Mouse (Mus musculus): ENCODE results near the gene Dab2ip. TPM values are rescaled to one million over a fixed set of nuclear protein-coding genes. Genes with fewer than 3 reads are reported as not detected.

Gene Dab2ip
- total and polyA plus RNA-seq, 3 experiments = 4.9 to 15.6 (median 7.8) TPM

DNA sequence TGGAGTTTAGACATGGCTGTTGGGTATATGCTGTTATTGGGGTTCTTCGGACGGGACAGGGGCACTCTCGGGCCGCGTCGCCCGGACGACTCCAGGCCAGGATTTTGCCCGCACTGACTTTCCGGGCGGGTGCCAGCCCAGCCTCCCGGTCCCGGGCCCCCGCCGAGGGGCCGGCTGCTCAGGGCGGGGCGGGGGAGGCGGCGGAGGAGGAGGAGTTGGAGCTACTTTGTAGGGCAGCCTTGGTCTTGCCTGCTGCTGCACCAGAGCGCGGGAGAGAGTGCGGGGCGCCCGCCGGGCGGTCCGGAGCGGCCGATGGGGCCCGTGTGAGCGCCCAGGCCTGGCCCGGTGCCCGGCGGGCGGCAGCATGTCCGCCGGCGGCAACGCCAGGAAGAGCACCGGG, 63.7 kb downstream of the Dab2ip start (continued):
- TF ChIP-seq ZMIZ1 (IDR thresholded peaks at IDR 0.05; ENCODE audit: low read depth, low read length) = no peak

DNA sequence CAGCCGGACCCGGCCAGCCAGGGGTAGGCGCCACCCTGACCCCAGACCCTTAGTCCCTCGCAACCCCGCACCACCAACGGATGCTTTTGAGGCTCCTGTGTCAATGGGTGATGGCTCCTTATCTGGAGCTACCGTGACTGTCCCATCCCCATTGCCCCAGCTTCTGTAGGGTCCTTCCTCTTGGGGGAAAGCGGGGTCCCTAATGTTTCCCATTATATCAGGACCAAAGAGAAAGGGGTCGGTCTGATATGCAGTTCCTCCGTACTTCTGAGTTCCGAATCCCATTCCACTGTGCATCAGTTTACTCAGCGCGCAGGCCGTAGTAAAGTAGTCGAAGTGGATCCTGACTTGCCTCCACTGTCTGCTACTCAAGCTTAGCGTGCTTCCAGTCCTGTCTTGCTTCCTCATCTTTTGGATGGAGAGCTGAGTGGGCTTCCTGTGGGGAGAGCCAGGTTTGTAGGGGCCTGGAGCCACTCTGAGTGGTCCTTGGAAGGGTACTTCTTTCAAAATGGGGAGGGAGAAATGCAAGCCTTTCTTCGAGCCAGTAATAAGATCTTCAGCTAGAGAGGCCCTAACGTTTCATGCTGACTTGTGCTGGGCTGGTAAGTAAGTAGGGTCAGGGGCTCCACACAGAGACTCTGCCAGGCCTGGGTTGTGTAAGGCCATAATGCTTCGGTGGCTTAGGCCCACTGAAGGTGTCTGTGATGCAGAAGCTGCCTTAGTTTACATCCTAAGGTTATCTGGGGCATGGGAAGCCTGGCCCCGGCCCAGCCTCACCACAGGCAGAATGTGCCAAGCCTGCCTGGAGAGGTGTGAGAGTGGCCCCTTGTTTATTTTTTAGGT, 64.4 kb downstream of the Dab2ip start:
- Histone ChIP-seq H3K4me1 (ENCODE audit: control insufficient read depth in 1 of 2, insufficient read depth in 2 of 2) (peaks cover 16 to 81% of the 10 kb centered on the region in 2 experiments), H3K79me2 (replicated peaks; ENCODE audit: control insufficient read depth, extremely low read depth, insufficient read depth, poor library complexity, severe bottlenecking) (no peaks in the 10 kb centered on the region), H3K9me3 (replicated peaks; ENCODE audit: low read length) (no peaks in the 10 kb centered on the region), H3K27me3 (replicated peaks) (no peaks in the 10 kb centered on the region), H3K9ac (ENCODE audit: insufficient read depth, low read depth) (peak overlapping the region; percentile 43), H3K36me3 (replicated peaks in 1 of 2; ENCODE audit: control insufficient read depth in 1 of 2, insufficient read depth in 1 of 2, low read length in 1 of 2) (peaks cover 0 to 15% of the 10 kb centered on the region in 2 experiments), H3K4me3 (replicated peaks in 1 of 3; ENCODE audit: low read depth in 2 of 3, low read length in 2 of 3, poor library complexity in 1 of 3) (peak overlapping the region; percentile 57 to 67 (median 60)), H3K4me2 (ENCODE audit: insufficient read depth, low read depth, poor library complexity, severe bottlenecking) (peak overlapping the region; percentile 34), H3K27ac (ENCODE audit: insufficient read depth, low read depth) (no peak overlapping the region)
- no peak for DNase-seq (ENCODE audit: extremely low read depth)
- TF ChIP-seq NRF1 (IDR thresholded peaks at IDR 0.05; ENCODE audit: low read depth, low read length) = no peak
- no peak for TF ChIP-seq SIN3A (IDR thresholded peaks at IDR 0.05; ENCODE audit: low read length)
- TF ChIP-seq JUN (IDR thresholded peaks at IDR 0.05; ENCODE audit: insufficient read depth, low read depth, low read length) = no peak
- TF ChIP-seq MAX (IDR thresholded peaks at IDR 0.05; ENCODE audit: low read length) = no peak
- no peak for TF ChIP-seq TBP (conservative IDR thresholded peaks at IDR 0.05; ENCODE audit: low read depth, low read length)
- TF ChIP-seq MEF2A (IDR thresholded peaks at IDR 0.05; ENCODE audit: borderline replicate concordance, low read depth, low read length) = no peak
- TF ChIP-seq USF2 (conservative IDR thresholded peaks at IDR 0.05; ENCODE audit: low read depth, low read length) = no peak
- TF ChIP-seq USF1 (IDR thresholded peaks at IDR 0.05; ENCODE audit: low read depth, low read length) = no peak
- TF ChIP-seq BHLHE40 (IDR thresholded peaks at IDR 0.05; ENCODE audit: low read depth, low read length) = no peak
- no peak for TF ChIP-seq TCF12 (IDR thresholded peaks at IDR 0.05; ENCODE audit: low read depth, low read length)
- no peak for TF ChIP-seq NELFE (IDR thresholded peaks at IDR 0.05; ENCODE audit: low read depth, low read length)
- no peak for TF ChIP-seq E2F4 (IDR thresholded peaks at IDR 0.05; ENCODE audit: insufficient replicate concordance, low read depth, low read length)
- dilution Hi-C loops (cut with MboI; ENCODE audit: extremely low pct_ligation_motif_present, extremely low pct_unique_long_range_greater_than_20kb, low sequenced_read_pairs) (no loop called here), in situ Hi-C loops (cut with MboI; ENCODE audit: low pct_ligation_motif_present, low pct_unique_long_range_greater_than_20kb, low sequenced_read_pairs) (no loop called here)

DNA sequence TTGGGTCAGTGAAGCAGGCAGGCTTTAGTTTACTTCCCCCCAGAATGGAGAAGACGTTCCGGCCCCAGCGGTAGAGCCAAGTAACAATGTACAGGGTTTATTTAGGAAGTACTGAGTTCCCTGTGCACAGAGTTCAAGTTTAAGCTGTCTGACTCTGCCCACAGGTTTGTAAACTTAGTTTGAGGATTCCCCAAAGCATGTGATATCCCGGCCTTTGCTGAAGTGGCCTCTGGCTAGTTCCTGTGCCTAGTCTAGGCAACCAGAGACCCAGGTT, 65.0 kb downstream of the Dab2ip start:
- peak overlapping the region; percentile 34 for H3K4me2 ChIP-seq (ENCODE audit: insufficient read depth, low read depth, poor library complexity, severe bottlenecking)
- no peak overlapping the region for H3K27ac ChIP-seq (ENCODE audit: insufficient read depth, low read depth)
- no peaks in the 10 kb centered on the region for H3K27me3 ChIP-seq (replicated peaks)
- in situ Hi-C loops (cut with MboI; ENCODE audit: low pct_ligation_motif_present, low pct_unique_long_range_greater_than_20kb, low sequenced_read_pairs) = no loop called here
- H3K4me1 ChIP-seq (ENCODE audit: control insufficient read depth in 1 of 2, insufficient read depth in 2 of 2) = peaks cover 10 to 81% of the 10 kb centered on the region in 2 experiments; a peak in 3 of 4 replicates
- H3K9ac ChIP-seq (ENCODE audit: insufficient read depth, low read depth) = no peak overlapping the region
- DNase-seq (ENCODE audit: extremely low read depth) = no peak
- no peaks in the 10 kb centered on the region for H3K79me2 ChIP-seq (replicated peaks; ENCODE audit: control insufficient read depth, extremely low read depth, insufficient read depth, poor library complexity, severe bottlenecking)
- dilution Hi-C loops (cut with MboI; ENCODE audit: extremely low pct_ligation_motif_present, extremely low pct_unique_long_range_greater_than_20kb, low sequenced_read_pairs) = no loop called here
- H3K9me3 ChIP-seq (replicated peaks; ENCODE audit: low read length) = no peaks in the 10 kb centered on the region
- H3K36me3 ChIP-seq (replicated peaks in 1 of 2; ENCODE audit: control insufficient read depth in 1 of 2, insufficient read depth in 1 of 2, low read length in 1 of 2) = peaks cover 0 to 15% of the 10 kb centered on the region in 2 experiments
- TF ChIP-seq IRF4 (IDR thresholded peaks at IDR 0.05; ENCODE audit: low read depth, low read length) (no peak), ETS1 (conservative IDR thresholded peaks at IDR 0.05; ENCODE audit: low read depth, low read length) (no peak), MAZ (IDR thresholded peaks at IDR 0.05; ENCODE audit: low read depth, low read length) (no peak), POLR2A (IDR thresholded peaks at IDR 0.05; ENCODE audit: low read depth, low read length) (no peak), ELF1 (IDR thresholded peaks at IDR 0.05; ENCODE audit: low read depth, low read length) (no peak), MXI1 (IDR thresholded peaks at IDR 0.05; ENCODE audit: low read depth, low read length) (no peak), PAX5 (IDR thresholded peaks at IDR 0.05; ENCODE audit: low read length) (no peak), ZNF384 (IDR thresholded peaks at IDR 0.05; ENCODE audit: low read depth, low read length) (no peak), UBTF (IDR thresholded peaks at IDR 0.05; ENCODE audit: low read depth, low read length) (no peak), HCFC1 (IDR thresholded peaks at IDR 0.05; ENCODE audit: low read depth, low read length) (no peak), JUND (conservative IDR thresholded peaks at IDR 0.05; ENCODE audit: low read depth, low read length) (no peak), ZC3H11A (IDR thresholded peaks at IDR 0.05; ENCODE audit: low read depth, low read length) (no peak), EP300 (IDR thresholded peaks at IDR 0.05; ENCODE audit: low read length) (no peak), USF1 (IDR thresholded peaks at IDR 0.05; ENCODE audit: low read depth, low read length) (no peak), SIN3A (IDR thresholded peaks at IDR 0.05; ENCODE audit: low read length) (no peak), ZKSCAN1 (IDR thresholded peaks at IDR 0.05; ENCODE audit: borderline replicate concordance, low read depth, low read length) (no peak), TBP (conservative IDR thresholded peaks at IDR 0.05; ENCODE audit: low read depth, low read length) (no peak), USF2 (conservative IDR thresholded peaks at IDR 0.05; ENCODE audit: low read depth, low read length) (no peak)
- peak overlapping the region in 2 of 3 experiments; percentile 57 to 60 for H3K4me3 ChIP-seq (replicated peaks in 1 of 3; ENCODE audit: low read depth in 2 of 3, low read length in 2 of 3, poor library complexity in 1 of 3)
